Mouse (Mus musculus): Measurements from ENCODE around the gene Mad2l1bp. TPM values are rescaled to one million over a fixed set of nuclear protein-coding genes. Genes with fewer than 3 reads are reported as not detected.

Mad2l1bp gene
- polyA plus RNA-seq, 1 experiment: 26.8 TPM

GRCm38 (mm10) chr17:46102608-46103159 is 50.7 kb downstream of the Mad2l1bp start:
- Histone ChIP-seq H3K79me2 (ENCODE audit: control insufficient read depth, insufficient read depth) (no peaks in the 10 kb centered on the region), H3K36me3 (ENCODE audit: control insufficient read depth, insufficient read depth) (no peaks in the 10 kb centered on the region), H3ac (ENCODE audit: control insufficient read depth, insufficient read length) (no peak overlapping the region), H3K4me2 (ENCODE audit: low read depth) (no peak overlapping the region), H3K27me3 (ENCODE audit: control insufficient read depth, insufficient read depth, insufficient read length) (no peaks in the 10 kb centered on the region), H3K4me3 (no peak overlapping the region)
- TF ChIP-seq POLR2A (IDR thresholded peaks at IDR 0.05; ENCODE audit: insufficient read length, low read depth) (no peak), E2F4 (IDR thresholded peaks at IDR 0.05; ENCODE audit: insufficient read depth) (no peak), REST (IDR thresholded peaks at IDR 0.05; ENCODE audit: insufficient read depth, insufficient read length) (no peak), USF1 (IDR thresholded peaks at IDR 0.05; ENCODE audit: low read depth) (no peak), MYOD1 (IDR thresholded peaks at IDR 0.05; ENCODE audit: control insufficient read depth in 1 of 3, insufficient read length in 2 of 3, low read depth in 2 of 3) (no peak), TCF12 (IDR thresholded peaks at IDR 0.05; ENCODE audit: insufficient read depth, poor library complexity, severe bottlenecking) (no peak), SRF (IDR thresholded peaks at IDR 0.05; ENCODE audit: control insufficient read depth, insufficient read length, low read depth) (no peak), POLR2AphosphoS2 (IDR thresholded peaks at IDR 0.05; ENCODE audit: insufficient read length, low read depth) (no peak), CEBPB (IDR thresholded peaks at IDR 0.05; ENCODE audit: insufficient read depth, poor library complexity, severe bottlenecking) (no peak), TCF3 (IDR thresholded peaks at IDR 0.05; ENCODE audit: insufficient read length, low read depth) (no peak), MAX (IDR thresholded peaks at IDR 0.05; ENCODE audit: low read depth) (no peak), MYOG (IDR thresholded peaks at IDR 0.05; ENCODE audit: control insufficient read depth in 1 of 3, insufficient read depth in 1 of 3, insufficient read length in 2 of 3, low read depth in 2 of 3) (no peak)

DNA sequence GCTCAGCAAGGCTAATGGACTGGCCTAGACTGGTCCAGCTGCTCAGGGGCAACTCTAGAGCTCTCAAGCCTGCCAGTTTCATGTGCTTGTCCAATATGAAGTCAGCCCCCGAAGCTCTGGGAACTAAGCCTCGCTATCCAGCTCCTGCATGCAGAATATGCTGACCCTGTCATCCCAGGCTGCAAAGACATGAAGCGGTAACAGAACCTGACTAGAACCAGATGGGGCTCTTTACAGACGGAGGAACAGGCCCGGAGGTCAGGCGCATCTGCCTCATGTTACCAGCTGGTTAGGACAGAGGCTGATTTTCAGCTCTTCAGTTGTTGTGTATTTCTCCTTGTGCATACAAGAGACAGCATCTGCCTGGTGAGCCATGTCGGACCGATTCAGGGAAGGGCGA is 51.4 kb downstream of the Mad2l1bp start:
- no peak overlapping the region for H3K4me3 ChIP-seq
- no peaks in the 10 kb centered on the region for H3K36me3 ChIP-seq (ENCODE audit: control insufficient read depth, insufficient read depth)
- H3K4me2 ChIP-seq (ENCODE audit: low read depth): no peak overlapping the region
- no peak overlapping the region for H3ac ChIP-seq (ENCODE audit: control insufficient read depth, insufficient read length)
- TF ChIP-seq MYOD1 (IDR thresholded peaks at IDR 0.05; ENCODE audit: control insufficient read depth in 1 of 3, insufficient read length in 2 of 3, low read depth in 2 of 3) (no peak), POLR2A (IDR thresholded peaks at IDR 0.05; ENCODE audit: insufficient read length, low read depth) (no peak), USF1 (IDR thresholded peaks at IDR 0.05; ENCODE audit: low read depth) (no peak), POLR2AphosphoS2 (IDR thresholded peaks at IDR 0.05; ENCODE audit: insufficient read length, low read depth) (no peak), E2F4 (IDR thresholded peaks at IDR 0.05; ENCODE audit: insufficient read depth) (no peak), CEBPB (IDR thresholded peaks at IDR 0.05; ENCODE audit: insufficient read depth, poor library complexity, severe bottlenecking) (no peak), MYOG (IDR thresholded peaks at IDR 0.05; ENCODE audit: control insufficient read depth in 1 of 3, insufficient read depth in 1 of 3, insufficient read length in 2 of 3, low read depth in 2 of 3) (no peak), REST (IDR thresholded peaks at IDR 0.05; ENCODE audit: insufficient read depth, insufficient read length) (no peak), SRF (IDR thresholded peaks at IDR 0.05; ENCODE audit: control insufficient read depth, insufficient read length, low read depth) (no peak), TCF3 (IDR thresholded peaks at IDR 0.05; ENCODE audit: insufficient read length, low read depth) (no peak), MAX (IDR thresholded peaks at IDR 0.05; ENCODE audit: low read depth) (no peak), TCF12 (IDR thresholded peaks at IDR 0.05; ENCODE audit: insufficient read depth, poor library complexity, severe bottlenecking) (no peak)
- H3K79me2 ChIP-seq (ENCODE audit: control insufficient read depth, insufficient read depth): no peaks in the 10 kb centered on the region
- H3K27me3 ChIP-seq (ENCODE audit: control insufficient read depth, insufficient read depth, insufficient read length): no peaks in the 10 kb centered on the region

- Histone ChIP-seq H3K27me3 (ENCODE audit: control insufficient read depth, insufficient read depth, insufficient read length) (peaks cover 27% of the 10 kb centered on the region), H3ac (ENCODE audit: control insufficient read depth, insufficient read length) (no peak overlapping the region), H3K79me2 (ENCODE audit: control insufficient read depth, insufficient read depth) (no peaks in the 10 kb centered on the region), H3K4me3 (no peak overlapping the region), H3K4me2 (ENCODE audit: low read depth) (no peak overlapping the region), H3K36me3 (ENCODE audit: control insufficient read depth, insufficient read depth) (no peaks in the 10 kb centered on the region)
- no peak for TF ChIP-seq POLR2A (IDR thresholded peaks at IDR 0.05; ENCODE audit: insufficient read length, low read depth)
- TF ChIP-seq E2F4 (IDR thresholded peaks at IDR 0.05; ENCODE audit: insufficient read depth): no peak
- no peak for TF ChIP-seq MAX (IDR thresholded peaks at IDR 0.05; ENCODE audit: low read depth)
- no peak for TF ChIP-seq USF1 (IDR thresholded peaks at IDR 0.05; ENCODE audit: low read depth)
- no peak for TF ChIP-seq REST (IDR thresholded peaks at IDR 0.05; ENCODE audit: insufficient read depth, insufficient read length)
- TF ChIP-seq TCF3 (IDR thresholded peaks at IDR 0.05; ENCODE audit: insufficient read length, low read depth): no peak
- TF ChIP-seq MYOD1 (IDR thresholded peaks at IDR 0.05; ENCODE audit: control insufficient read depth in 1 of 3, insufficient read length in 2 of 3, low read depth in 2 of 3): no peak
- TF ChIP-seq TCF12 (IDR thresholded peaks at IDR 0.05; ENCODE audit: insufficient read depth, poor library complexity, severe bottlenecking): no peak
- TF ChIP-seq POLR2AphosphoS2 (IDR thresholded peaks at IDR 0.05; ENCODE audit: insufficient read length, low read depth): no peak
- TF ChIP-seq CEBPB (IDR thresholded peaks at IDR 0.05; ENCODE audit: insufficient read depth, poor library complexity, severe bottlenecking): no peak
- no peak for TF ChIP-seq SRF (IDR thresholded peaks at IDR 0.05; ENCODE audit: control insufficient read depth, insufficient read length, low read depth)
- TF ChIP-seq MYOG (IDR thresholded peaks at IDR 0.05; ENCODE audit: control insufficient read depth in 1 of 3, insufficient read depth in 1 of 3, insufficient read length in 2 of 3, low read depth in 2 of 3): no peak
Observed at GRCm38 (mm10) chr17:46098525-46098924, 54.8 kb downstream of the Mad2l1bp start.

Other genes starting within 250 kb of the Mad2l1bp start
- 177 TPM for gene Vegfa, start 121.2 kb downstream of the Mad2l1bp start, polyA plus RNA-seq (2012; fragmentation: generic; extraction: Trizol)
- gene Mrps18a, start 42.6 kb downstream of the Mad2l1bp start, polyA plus RNA-seq (2012; fragmentation: generic; extraction: Trizol): 112 TPM
- gene Rsph9, start 9.3 kb downstream of the Mad2l1bp start, polyA plus RNA-seq (2012; fragmentation: generic; extraction: Trizol): 3.6 TPM
- gene Gtpbp2, start 7.5 kb upstream of the Mad2l1bp start, polyA plus RNA-seq (2012; fragmentation: generic; extraction: Trizol): 125 TPM
- gene Polh, start 49.1 kb upstream of the Mad2l1bp start, polyA plus RNA-seq (2012; fragmentation: generic; extraction: Trizol): 6.0 TPM
- gene Xpo5, start 49.2 kb upstream of the Mad2l1bp start, polyA plus RNA-seq (2012; fragmentation: generic; extraction: Trizol): 31.9 TPM
- 105 TPM for gene Polr1c, start 94.5 kb upstream of the Mad2l1bp start, polyA plus RNA-seq (2012; fragmentation: generic; extraction: Trizol)
- 112 TPM for gene Yipf3, start 94.5 kb upstream of the Mad2l1bp start, polyA plus RNA-seq (2012; fragmentation: generic; extraction: Trizol)
- gene Lrrc73, start 100.0 kb upstream of the Mad2l1bp start, polyA plus RNA-seq (2012; fragmentation: generic; extraction: Trizol): 2.0 TPM
- gene Tjap1, start 129.5 kb upstream of the Mad2l1bp start, polyA plus RNA-seq (2012; fragmentation: generic; extraction: Trizol): 50.9 TPM
- gene Dlk2, start 143.9 kb upstream of the Mad2l1bp start, polyA plus RNA-seq (2012; fragmentation: generic; extraction: Trizol): 1.8 TPM
- gene Abcc10, start 174.8 kb upstream of the Mad2l1bp start, polyA plus RNA-seq (2012; fragmentation: generic; extraction: Trizol): 4.6 TPM
- 4.2 TPM for gene Zfp318, start 230.2 kb upstream of the Mad2l1bp start, polyA plus RNA-seq (2012; fragmentation: generic; extraction: Trizol)